In genomic region chr16:75975682-75976332, GRCm38 (mm10) we compare ENCODE assay signal across 14 mouse cellular contexts.
"Had no signal": no experiment of that assay in that cellular context is flagged by ENCODE, and none has a peak within 500 bp of the region (broad histone marks: within the 10 kb centered on the region; RNA-seq: fewer than 3 reads in every experiment).

No protein-coding gene starts in this region.

- H3K4me2 ChIP-seq: liver, embryonic 11.5 days; liver, embryonic 15.5 days; midbrain, embryonic 13.5 days had no signal

- H3K9me3 ChIP-seq: limb, embryonic 10.5 days; liver, embryonic 15.5 days; midbrain, embryonic 13.5 days had no signal

- H3K27ac ChIP-seq: left cerebral cortex, adult 2 months; limb, embryonic 10.5 days; liver, embryonic 15.5 days; midbrain, embryonic 13.5 days had no signal

- H3K4me3 ChIP-seq: left cerebral cortex, adult 2 months; limb, embryonic 10.5 days; liver, embryonic 15.5 days; midbrain, embryonic 13.5 days had no signal

- H3K36me3 ChIP-seq: limb, embryonic 10.5 days; liver, embryonic 15.5 days; midbrain, embryonic 13.5 days had no signal

- DNase-seq: kidney, postnatal 10 days; lung, adult 2 months; lung, postnatal 36 days; right cerebral cortex, postnatal 4 days; spleen, adult 18-20 months; thymus, adult 18-20 months; thymus, postnatal 14 days had no signal

- ATAC-seq: intestine, postnatal 0 days; lung, postnatal 0 days; midbrain, embryonic 13.5 days had no signal

- H3K27me3 ChIP-seq: liver, embryonic 15.5 days; midbrain, embryonic 13.5 days had no signal

- H3K4me1 ChIP-seq: limb, embryonic 10.5 days; midbrain, embryonic 13.5 days had no signal

- H3K9ac ChIP-seq: liver, embryonic 15.5 days; midbrain, embryonic 13.5 days had no signal
